Mouse (Mus musculus) splenic B cell, adult 2 months (primary cell): ENCODE measurements around the gene Gucy2d.

Experiments
- DNase-seq: peaks from one replicate; pipeline ENCODE4 v3.0.0-alpha.2; 2011; ENCODE audit warnings: low read depth, low spot score
- H3K27me3 ChIP-seq: 2 replicates; pipeline ENCODE4 v1.6.1; 2012; ENCODE audit warnings: mild to moderate bottlenecking, low read length, moderate library complexity, mixed read lengths; ENCODE audit not compliant: control insufficient read depth, poor library complexity, insufficient read depth, severe bottlenecking
- H3K36me3 ChIP-seq: 2 replicates; pipeline ENCODE4 v1.6.1; 2012; ENCODE audit warnings: mild to moderate bottlenecking, low read length, moderate library complexity, mixed read lengths; ENCODE audit not compliant: control insufficient read depth, poor library complexity, insufficient read depth, severe bottlenecking

Gucy2d gene

DNA sequence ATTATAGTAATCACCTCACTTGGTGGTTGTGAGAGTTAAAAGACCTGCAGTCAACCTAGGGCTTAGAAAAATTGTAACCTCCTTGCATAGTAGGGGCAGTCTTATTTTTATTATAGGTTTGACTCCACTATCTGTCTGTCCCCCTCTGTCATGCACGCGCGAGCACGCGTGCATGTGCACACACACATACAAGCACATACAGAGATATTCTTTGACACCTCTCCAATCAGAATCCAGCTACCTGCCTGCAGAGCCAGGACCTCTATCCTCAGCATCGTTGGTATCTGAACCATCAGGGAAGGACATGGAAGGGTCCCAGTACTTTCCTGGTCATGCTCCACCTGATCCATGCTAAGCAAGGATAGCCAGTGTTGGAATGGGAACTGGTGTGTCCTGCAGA lies 50.7 kb downstream of the Gucy2d start:
- Histone ChIP-seq H3K27me3 (no peaks in the 10 kb centered on the region), H3K36me3 (no peaks in the 10 kb centered on the region)
- no peak for DNase-seq

DNA sequence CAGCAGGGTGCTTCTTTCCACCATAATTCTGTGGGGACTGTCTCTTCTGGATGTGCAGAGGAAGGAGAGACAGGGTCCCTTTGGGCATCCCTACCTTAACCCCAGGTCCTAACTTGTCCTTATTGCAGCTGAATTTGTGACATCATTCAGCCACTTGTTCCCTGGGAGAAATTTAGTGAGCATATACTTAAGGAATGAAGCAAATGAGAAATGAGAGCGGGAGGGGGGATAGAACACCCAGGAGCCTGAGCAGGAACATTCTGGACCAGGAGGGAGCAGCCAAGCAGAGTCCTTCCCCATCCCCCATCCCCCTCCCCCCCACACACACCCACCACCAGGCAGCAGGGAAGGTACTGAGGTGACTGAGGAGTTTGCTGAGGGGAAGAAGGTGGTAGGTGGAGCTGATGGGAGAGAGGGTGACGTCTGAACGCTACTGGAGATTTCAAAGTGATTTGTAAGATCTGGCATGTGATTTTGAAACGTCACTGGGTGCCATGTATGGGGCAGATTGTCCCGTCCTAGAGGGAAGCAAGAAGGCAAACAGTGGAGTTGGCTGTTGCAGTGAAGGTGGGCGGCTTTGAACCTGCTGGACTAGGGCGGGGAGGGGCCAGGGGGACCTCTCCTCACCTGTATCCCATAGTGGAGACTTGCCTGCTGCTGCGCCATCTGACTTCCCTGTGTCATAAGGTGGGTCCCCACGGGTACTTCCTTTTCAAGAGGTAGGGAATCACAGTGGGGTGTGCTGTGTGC lies 51.4 kb downstream of the Gucy2d start:
- no peak for DNase-seq
- H3K27me3 ChIP-seq: no peaks in the 10 kb centered on the region
- no peaks in the 10 kb centered on the region for H3K36me3 ChIP-seq

DNA sequence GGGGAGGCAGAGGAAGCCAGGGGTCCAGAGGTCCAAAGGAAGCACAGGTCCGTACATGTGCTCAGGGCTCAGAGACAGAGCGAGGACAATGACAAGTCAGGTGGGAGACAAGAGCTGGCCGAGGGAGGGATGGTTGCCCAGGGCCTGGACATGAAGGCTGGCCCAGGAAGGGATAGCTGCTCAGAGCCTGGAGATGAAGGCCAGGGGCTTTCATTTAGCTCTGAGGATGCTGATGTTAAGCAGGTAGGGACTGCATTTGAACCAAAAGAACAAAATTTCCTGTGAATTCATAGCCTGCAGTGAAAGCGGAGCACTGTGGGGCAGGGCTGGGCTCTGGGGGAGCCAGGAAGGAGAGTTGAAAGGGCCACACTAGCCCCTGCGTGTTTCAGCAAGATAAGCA lies 52.1 kb downstream of the Gucy2d start:
- H3K27me3 ChIP-seq: no peaks in the 10 kb centered on the region
- DNase-seq: no peak
- H3K36me3 ChIP-seq: no peaks in the 10 kb centered on the region

DNA sequence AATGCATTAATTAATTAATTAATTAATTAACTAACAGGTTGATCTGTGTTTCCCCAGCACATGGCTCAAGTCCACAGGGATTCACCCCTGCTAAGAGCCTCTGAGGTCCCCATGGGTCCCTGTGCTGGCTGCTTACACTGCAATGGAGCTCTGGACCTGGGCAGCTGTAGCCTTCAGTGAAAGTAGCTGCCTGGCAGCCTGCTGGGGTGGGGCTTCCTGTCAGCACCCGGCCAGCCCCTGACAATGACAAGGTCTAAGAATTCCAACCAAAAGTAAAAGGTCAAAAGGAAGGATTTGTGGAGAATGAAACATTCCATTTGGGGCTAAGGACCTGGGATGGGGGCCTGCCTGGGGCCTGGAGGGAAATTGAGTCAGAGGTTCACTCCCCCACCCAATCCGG lies 53.1 kb downstream of the Gucy2d start:
- DNase-seq: no peak
- Histone ChIP-seq H3K27me3 (no peaks in the 10 kb centered on the region), H3K36me3 (no peaks in the 10 kb centered on the region)

DNA sequence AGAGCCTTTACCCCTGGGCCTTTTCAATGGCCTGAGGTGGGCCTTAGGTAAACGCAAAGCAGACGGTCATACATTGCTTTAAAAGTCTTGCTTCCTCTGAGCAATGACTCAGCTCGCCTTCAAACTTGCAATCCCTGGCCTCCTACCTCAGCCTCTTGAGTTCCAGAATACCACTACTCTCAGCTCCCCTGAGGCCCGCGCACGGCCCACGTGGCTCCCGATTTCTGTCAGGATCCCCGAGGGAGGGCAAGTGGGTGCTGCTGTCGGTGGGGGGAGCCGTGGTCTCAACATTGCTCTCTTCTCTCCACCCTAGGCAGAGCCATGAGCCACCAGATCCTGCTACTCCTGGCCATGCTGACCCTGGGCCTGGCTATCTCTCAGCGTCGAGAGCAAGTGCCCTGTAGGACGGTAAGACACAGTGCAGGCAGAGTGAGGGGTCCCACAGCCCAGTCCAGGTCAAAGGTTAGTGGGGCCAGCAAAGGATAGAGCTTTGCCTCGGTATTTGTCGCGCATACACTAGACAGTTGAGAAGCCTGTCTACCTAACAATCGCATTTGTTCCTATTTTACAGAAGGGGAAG lies 53.8 kb downstream of the Gucy2d start:
- DNase-seq: no peak
- no peaks in the 10 kb centered on the region for H3K36me3 ChIP-seq
- H3K27me3 ChIP-seq: no peaks in the 10 kb centered on the region

DNA sequence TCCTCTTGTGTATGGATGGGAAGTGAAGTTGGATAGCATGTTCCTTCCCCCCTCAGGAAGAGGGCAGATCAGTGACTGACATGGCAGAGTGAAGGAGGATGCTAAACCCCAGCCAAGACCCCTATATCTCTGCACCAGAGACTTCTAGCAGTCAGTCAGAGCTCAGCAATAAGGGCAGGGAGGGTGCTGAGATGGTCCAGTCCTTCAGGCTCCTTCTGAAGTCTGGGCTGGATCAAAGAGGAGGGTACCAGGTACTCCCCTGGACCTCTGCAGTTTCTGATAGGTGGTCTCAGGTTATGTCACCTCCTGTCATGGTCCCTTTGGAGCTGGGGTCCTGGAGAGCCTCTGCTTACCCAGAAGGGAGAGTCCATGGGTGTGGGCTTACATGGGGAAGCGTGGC lies 55.4 kb downstream of the Gucy2d start:
- DNase-seq: no peak
- Histone ChIP-seq H3K36me3 (no peaks in the 10 kb centered on the region), H3K27me3 (no peaks in the 10 kb centered on the region)

DNA sequence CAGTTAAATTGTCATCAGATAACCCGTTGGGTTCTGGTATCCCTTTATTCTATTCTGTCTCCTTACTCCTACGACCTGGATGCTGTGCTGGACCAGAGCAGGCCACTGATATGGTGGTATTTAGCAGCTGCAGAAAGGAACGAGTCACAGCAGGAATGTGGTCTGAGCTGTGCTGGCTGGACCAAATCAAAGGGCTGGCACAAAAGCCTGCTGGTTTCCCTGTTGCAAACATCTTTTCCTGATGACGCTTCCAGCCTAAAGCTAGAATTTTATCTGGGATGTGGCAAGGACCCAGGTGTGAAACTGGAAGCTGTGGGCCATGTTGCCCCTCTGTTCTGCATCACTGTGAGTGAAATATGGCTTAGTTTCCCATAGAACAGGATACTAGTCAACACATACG lies 57.2 kb downstream of the Gucy2d start:
- Histone ChIP-seq H3K27me3 (no peaks in the 10 kb centered on the region), H3K36me3 (no peaks in the 10 kb centered on the region)
- DNase-seq: no peak

DNA sequence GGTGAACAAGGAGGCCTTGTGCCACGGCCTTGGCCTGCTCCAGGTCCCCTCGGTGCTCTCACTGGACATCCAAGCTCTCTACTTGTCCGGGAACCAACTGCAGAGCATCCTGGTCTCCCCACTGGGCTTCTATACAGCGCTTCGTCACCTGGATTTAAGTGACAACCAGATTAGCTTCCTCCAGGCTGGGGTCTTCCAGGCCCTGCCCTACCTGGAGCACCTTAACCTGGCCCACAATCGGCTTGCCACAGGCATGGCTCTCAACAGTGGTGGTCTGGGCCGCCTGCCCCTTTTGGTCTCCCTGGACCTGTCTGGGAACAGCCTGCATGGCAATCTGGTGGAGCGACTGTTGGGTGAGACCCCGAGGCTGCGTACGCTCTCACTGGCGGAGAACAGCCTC lies 57.9 kb downstream of the Gucy2d start:
- Histone ChIP-seq H3K27me3 (no peaks in the 10 kb centered on the region), H3K36me3 (no peaks in the 10 kb centered on the region)
- DNase-seq: no peak

DNA sequence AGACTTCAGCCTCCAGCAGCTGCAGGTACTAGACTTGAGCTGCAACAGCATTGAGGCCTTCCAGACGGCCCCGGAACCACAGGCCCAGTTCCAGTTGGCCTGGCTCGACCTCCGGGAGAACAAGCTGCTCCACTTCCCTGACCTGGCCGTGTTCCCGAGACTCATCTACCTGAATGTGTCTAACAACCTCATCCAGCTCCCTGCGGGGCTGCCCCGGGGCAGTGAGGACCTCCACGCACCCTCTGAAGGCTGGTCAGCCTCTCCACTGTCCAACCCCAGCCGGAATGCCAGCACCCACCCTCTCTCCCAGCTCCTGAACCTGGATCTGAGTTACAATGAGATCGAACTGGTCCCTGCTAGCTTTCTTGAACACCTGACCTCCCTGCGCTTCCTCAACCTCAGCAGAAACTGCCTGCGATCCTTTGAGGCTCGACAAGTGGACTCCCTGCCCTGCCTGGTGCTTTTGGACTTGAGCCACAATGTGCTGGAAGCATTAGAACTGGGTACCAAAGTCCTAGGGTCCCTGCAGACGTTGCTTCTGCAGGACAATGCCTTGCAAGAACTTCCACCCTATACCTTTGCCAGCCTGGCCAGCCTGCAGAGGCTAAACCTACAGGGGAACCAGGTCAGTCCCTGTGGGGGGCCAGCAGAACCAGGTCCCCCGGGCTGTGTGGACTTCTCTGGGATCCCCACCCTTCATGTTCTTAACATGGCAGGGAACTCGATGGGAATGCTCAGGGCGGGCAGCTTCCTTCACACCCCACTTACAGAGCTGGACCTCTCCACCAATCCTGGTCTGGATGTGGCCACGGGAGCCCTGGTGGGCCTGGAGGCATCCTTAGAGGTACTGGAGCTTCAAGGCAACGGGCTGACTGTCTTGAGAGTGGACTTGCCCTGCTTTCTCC lies 58.7 kb downstream of the Gucy2d start:
- Histone ChIP-seq H3K27me3 (no peaks in the 10 kb centered on the region), H3K36me3 (no peaks in the 10 kb centered on the region)
- no peak for DNase-seq

DNA sequence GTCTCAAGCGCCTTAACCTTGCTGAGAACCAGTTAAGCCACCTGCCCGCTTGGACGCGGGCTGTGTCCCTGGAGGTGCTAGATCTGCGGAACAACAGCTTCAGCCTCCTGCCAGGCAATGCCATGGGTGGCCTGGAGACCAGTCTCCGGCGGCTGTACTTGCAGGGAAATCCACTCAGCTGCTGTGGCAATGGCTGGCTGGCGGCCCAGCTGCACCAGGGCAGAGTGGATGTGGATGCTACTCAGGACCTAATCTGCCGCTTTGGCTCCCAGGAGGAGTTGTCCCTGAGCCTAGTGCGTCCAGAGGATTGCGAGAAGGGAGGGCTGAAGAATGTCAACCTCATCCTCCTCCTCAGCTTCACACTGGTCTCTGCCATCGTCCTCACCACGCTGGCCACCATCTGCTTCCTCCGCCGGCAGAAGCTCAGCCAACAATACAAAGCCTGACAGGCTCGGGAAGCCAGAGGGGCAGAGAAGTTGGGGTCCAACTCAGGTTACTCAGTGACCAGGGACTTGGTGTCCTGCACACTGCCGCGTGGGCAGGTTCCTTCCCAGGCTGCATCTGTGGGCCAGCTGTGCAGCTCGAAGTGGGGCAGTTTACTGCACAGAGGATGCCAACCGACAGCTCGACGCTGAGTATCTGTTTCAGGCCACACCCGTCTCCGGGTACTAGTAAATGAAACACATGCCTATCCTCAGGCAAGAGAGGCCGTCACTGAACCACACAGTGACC lies 59.5 kb downstream of the Gucy2d start:
- no peaks in the 10 kb centered on the region for H3K36me3 ChIP-seq
- H3K27me3 ChIP-seq: no peaks in the 10 kb centered on the region
- DNase-seq: no peak

DNA sequence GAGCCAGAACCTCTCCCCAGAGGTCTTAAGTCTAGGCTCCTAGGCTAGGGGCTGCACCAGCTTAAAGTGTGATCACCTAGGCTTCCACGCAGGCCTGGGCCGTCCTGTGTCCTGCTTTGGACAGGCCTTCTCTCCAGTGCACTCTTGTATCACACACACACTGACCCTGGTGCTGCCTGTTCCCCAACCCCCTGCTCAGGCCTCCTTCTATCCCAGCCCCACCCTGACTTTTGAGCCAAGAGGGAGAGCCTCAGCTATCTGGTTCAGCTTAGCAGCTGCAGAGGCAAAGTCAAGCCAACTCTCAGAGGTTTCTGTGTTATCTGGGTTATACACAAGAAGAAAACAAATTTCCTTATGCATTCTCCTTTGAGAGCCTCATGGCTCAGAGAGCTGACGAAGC lies 60.3 kb downstream of the Gucy2d start:
- no peak for DNase-seq
- H3K36me3 ChIP-seq: no peaks in the 10 kb centered on the region
- H3K27me3 ChIP-seq: no peaks in the 10 kb centered on the region

DNA sequence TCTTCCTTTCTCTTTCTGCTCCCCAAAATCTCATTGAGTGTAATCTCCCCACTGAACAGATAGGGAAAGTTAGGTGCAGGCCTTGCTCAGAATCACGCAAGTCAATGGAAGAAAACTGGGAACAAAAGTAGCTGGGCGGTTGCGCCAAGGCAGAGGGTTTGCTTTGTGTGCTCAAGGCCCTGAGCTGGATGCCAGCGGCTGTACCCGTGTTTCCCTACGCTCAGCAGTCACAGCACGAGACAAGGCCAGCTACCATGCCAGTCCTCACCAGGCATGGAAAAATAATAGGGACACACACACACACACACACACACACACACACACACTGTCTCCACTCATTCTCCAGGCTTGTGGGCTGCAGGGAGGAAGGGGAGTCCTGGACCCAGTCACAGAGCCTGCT lies 60.9 kb downstream of the Gucy2d start:
- H3K27me3 ChIP-seq: no peaks in the 10 kb centered on the region
- no peaks in the 10 kb centered on the region for H3K36me3 ChIP-seq
- no peak for DNase-seq

DNA sequence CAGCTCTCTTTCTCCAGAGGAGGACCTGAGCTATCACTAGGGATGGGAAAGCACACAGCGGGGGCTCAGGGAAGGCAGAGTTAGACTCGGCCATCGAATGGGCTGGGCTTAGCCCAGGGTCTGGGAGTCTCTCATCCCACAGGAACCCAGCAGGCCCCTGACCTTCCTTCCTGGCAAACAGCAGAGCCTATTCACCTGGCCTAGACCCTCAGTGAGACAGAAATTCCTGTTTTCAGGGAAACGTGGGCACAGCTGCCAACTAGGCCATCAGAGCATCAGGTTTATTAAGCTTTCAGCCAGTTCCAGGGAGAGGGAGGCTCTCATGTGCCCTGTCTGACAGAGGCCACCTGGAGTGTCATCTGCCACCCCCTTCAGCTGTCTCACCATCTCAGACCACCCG lies 62.7 kb downstream of the Gucy2d start:
- DNase-seq: no peak
- H3K27me3 ChIP-seq: no peaks in the 10 kb centered on the region
- no peaks in the 10 kb centered on the region for H3K36me3 ChIP-seq

DNA sequence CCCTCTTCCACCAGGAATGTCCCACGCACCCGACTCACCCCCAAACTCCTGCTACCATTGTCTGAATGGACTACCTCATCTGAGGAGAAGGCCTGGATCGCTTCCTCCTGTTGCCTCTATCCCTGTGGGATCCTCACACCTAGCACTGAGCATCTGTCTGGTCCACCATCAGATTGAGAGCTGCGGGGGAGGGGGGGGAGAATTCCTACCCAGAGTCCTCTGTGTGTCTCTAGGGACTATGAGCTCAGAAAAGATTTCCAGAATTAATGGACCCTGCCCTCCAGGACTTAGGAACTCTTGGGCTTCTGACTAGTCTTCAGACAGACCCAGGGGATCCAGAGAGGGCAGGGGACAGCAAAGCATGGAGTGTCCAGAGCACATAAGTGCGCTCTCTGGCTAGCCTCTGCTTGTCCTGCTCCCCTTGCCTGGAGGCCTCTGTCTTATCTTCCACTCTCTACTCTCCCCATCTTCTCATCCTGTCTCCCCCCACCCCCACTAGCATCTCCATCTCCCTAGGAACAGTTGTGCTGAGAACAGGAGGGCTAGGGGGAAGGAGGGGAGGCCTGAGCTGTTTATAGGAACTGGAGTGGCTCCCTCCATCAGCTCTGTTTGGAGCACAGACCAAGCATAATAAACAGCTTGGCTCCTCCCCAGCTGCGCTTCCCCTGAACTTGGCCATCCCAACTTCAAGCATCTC lies 63.9 kb downstream of the Gucy2d start:
- Histone ChIP-seq H3K27me3 (no peaks in the 10 kb centered on the region), H3K36me3 (no peaks in the 10 kb centered on the region)

More for the DNA sequence above, 63.9 kb downstream of the Gucy2d start:
- DNase-seq: no peak
